Mouse (Mus musculus): ENCODE results near the gene Stpg2.

GRCm38 (mm10) chr3:139380494-139380893, 175.0 kb downstream of the Stpg2 start:
- TF ChIP-seq POLR2A (IDR thresholded peaks at IDR 0.05; ENCODE audit: low read depth, low read length) (no peak), CTCF (conservative IDR thresholded peaks at IDR 0.05; ENCODE audit: insufficient read depth, insufficient read length, low read depth, low read length) (no peak)
